Mouse (Mus musculus): ENCODE data around the gene Ear14. TPM values are rescaled to one million over a fixed set of nuclear protein-coding genes. Genes with fewer than 3 reads are reported as not detected.
A peak's percentile ranks its signal among the peaks of the same experiment; 100 is the strongest.
"Not testable (repeated sequence)": the region's sequence is repeated elsewhere in the genome, so short reads cannot be mapped to it uniquely, and the experiment has no call there.

Ear14 gene
- not detected in 2 replicates for polyA plus RNA-seq (2015; fragmentation: Nextera tagmentation; extraction: Ambion mirVana)

- no peak within 1 kb of the TSS for H3K9ac ChIP-seq (ENCODE audit: low read depth, low read length)
- 89% methylated on average over 2 of the region's 2 CpGs for WGBS
- no peak within 1 kb of the TSS for H3K4me3 ChIP-seq (ENCODE audit: low read length)
- no peak within 1 kb of the TSS for H3K27ac ChIP-seq (ENCODE audit: low read depth, low read length)
- H3K36me3 ChIP-seq (ENCODE audit: control insufficient read depth, insufficient read depth, low read length): no peaks in the 10 kb centered on the region
- no peaks in the 10 kb centered on the region for H3K9me3 ChIP-seq (ENCODE audit: control insufficient read depth, low read length)
- no peak for ATAC-seq
- H3K27me3 ChIP-seq (replicated peaks; ENCODE audit: control insufficient read depth, insufficient read depth, low read length): no peaks in the 10 kb centered on the region
- H3K4me1 ChIP-seq (ENCODE audit: control insufficient read depth, insufficient read depth, low read depth, low read length): no peaks in the 10 kb centered on the region
- no peak within 1 kb of the TSS for H3K4me2 ChIP-seq (ENCODE audit: low read length)
Measured at GRCm38 (mm10) chr14:51203115-51203514, at the start of gene Ear14. Ear14 (plus strand) TSS chr14:51203391.

- no peak overlapping the region for H3K4me3 ChIP-seq (ENCODE audit: low read length)
- no peaks in the 10 kb centered on the region for H3K9me3 ChIP-seq (ENCODE audit: control insufficient read depth, low read length)
- no peak overlapping the region for H3K9ac ChIP-seq (ENCODE audit: low read depth, low read length)
- H3K27me3 ChIP-seq (replicated peaks; ENCODE audit: control insufficient read depth, insufficient read depth, low read length): no peaks in the 10 kb centered on the region
- H3K27ac ChIP-seq (ENCODE audit: low read depth, low read length): no peak overlapping the region
- ATAC-seq: no peak
- no peak overlapping the region for H3K4me2 ChIP-seq (ENCODE audit: low read length)
- H3K36me3 ChIP-seq (ENCODE audit: control insufficient read depth, insufficient read depth, low read length): no peaks in the 10 kb centered on the region
- 80% methylated on average over 5 of the region's 5 CpGs for WGBS
- H3K4me1 ChIP-seq (ENCODE audit: control insufficient read depth, insufficient read depth, low read depth, low read length): no peaks in the 10 kb centered on the region
Measured at GRCm38 (mm10) chr14:51156056-51156735, 47.0 kb upstream of the Ear14 start.

GRCm38 (mm10) chr14:51156736-51157068, 46.5 kb upstream of the Ear14 start:
- whole genome bisulfite sequencing: 70% methylated on average over 4 of the region's 4 CpGs
- Histone ChIP-seq H3K4me2 (ENCODE audit: low read length) (no peak overlapping the region), H3K9me3 (ENCODE audit: control insufficient read depth, low read length) (no peaks in the 10 kb centered on the region), H3K9ac (ENCODE audit: low read depth, low read length) (no peak overlapping the region), H3K4me3 (ENCODE audit: low read length) (no peak overlapping the region), H3K36me3 (ENCODE audit: control insufficient read depth, insufficient read depth, low read length) (no peaks in the 10 kb centered on the region), H3K27me3 (replicated peaks; ENCODE audit: control insufficient read depth, insufficient read depth, low read length) (no peaks in the 10 kb centered on the region), H3K4me1 (ENCODE audit: control insufficient read depth, insufficient read depth, low read depth, low read length) (no peaks in the 10 kb centered on the region), H3K27ac (ENCODE audit: low read depth, low read length) (no peak overlapping the region)
- ATAC-seq: no peak

- WGBS: 92% methylated on average over 1 of the region's 1 CpGs
Measured at GRCm38 (mm10) chr14:51157072-51157471, 46.1 kb upstream of the Ear14 start.

GRCm38 (mm10) chr14:51161976-51162375, 41.2 kb upstream of the Ear14 start, which contains the start of gene Rnase2b:
Rnase2b (plus strand) TSS chr14:51162260.
- H3K9ac ChIP-seq (ENCODE audit: low read depth, low read length); H3K9me3 ChIP-seq (ENCODE audit: control insufficient read depth, low read length); H3K27me3 ChIP-seq (replicated peaks; ENCODE audit: control insufficient read depth, insufficient read depth, low read length); ATAC-seq; H3K4me1 ChIP-seq (ENCODE audit: control insufficient read depth, insufficient read depth, low read depth, low read length); H3K36me3 ChIP-seq (ENCODE audit: control insufficient read depth, insufficient read depth, low read length); H3K27ac ChIP-seq (ENCODE audit: low read depth, low read length); H3K4me2 ChIP-seq (ENCODE audit: low read length); H3K4me3 ChIP-seq (ENCODE audit: low read length): not testable (repeated sequence)
- 92% methylated on average over 3 of the region's 3 CpGs for WGBS

More at GRCm38 (mm10) chr14:51157072-51157471, 46.1 kb upstream of the Ear14 start:
- H3K36me3 ChIP-seq (ENCODE audit: control insufficient read depth, insufficient read depth, low read length): no peaks in the 10 kb centered on the region
- H3K9me3 ChIP-seq (ENCODE audit: control insufficient read depth, low read length): no peaks in the 10 kb centered on the region
- H3K4me2 ChIP-seq (ENCODE audit: low read length): no peak overlapping the region
- no peaks in the 10 kb centered on the region for H3K4me1 ChIP-seq (ENCODE audit: control insufficient read depth, insufficient read depth, low read depth, low read length)
- H3K27ac ChIP-seq (ENCODE audit: low read depth, low read length): no peak overlapping the region
- ATAC-seq: no peak
- H3K4me3 ChIP-seq (ENCODE audit: low read length): no peak overlapping the region
- no peaks in the 10 kb centered on the region for H3K27me3 ChIP-seq (replicated peaks; ENCODE audit: control insufficient read depth, insufficient read depth, low read length)
- no peak overlapping the region for H3K9ac ChIP-seq (ENCODE audit: low read depth, low read length)

GRCm38 (mm10) chr14:51163323-51163722, 39.9 kb upstream of the Ear14 start:
- 87% methylated on average over 6 of the region's 6 CpGs for WGBS
- not testable (repeated sequence) for H3K4me2 ChIP-seq (ENCODE audit: low read length); H3K27me3 ChIP-seq (replicated peaks; ENCODE audit: control insufficient read depth, insufficient read depth, low read length); H3K9ac ChIP-seq (ENCODE audit: low read depth, low read length); H3K9me3 ChIP-seq (ENCODE audit: control insufficient read depth, low read length); H3K36me3 ChIP-seq (ENCODE audit: control insufficient read depth, insufficient read depth, low read length); H3K4me1 ChIP-seq (ENCODE audit: control insufficient read depth, insufficient read depth, low read depth, low read length); H3K4me3 ChIP-seq (ENCODE audit: low read length); H3K27ac ChIP-seq (ENCODE audit: low read depth, low read length); ATAC-seq

- Histone ChIP-seq H3K36me3 (ENCODE audit: control insufficient read depth, insufficient read depth, low read length) (no peaks in the 10 kb centered on the region), H3K4me3 (ENCODE audit: low read length) (no peak overlapping the region), H3K9me3 (ENCODE audit: control insufficient read depth, low read length) (no peaks in the 10 kb centered on the region), H3K9ac (ENCODE audit: low read depth, low read length) (no peak overlapping the region), H3K27ac (ENCODE audit: low read depth, low read length) (no peak overlapping the region), H3K4me2 (ENCODE audit: low read length) (no peak overlapping the region), H3K4me1 (ENCODE audit: control insufficient read depth, insufficient read depth, low read depth, low read length) (no peaks in the 10 kb centered on the region), H3K27me3 (replicated peaks; ENCODE audit: control insufficient read depth, insufficient read depth, low read length) (no peaks in the 10 kb centered on the region)
- ATAC-seq: no peak
- WGBS: 100% methylated on average over 1 of the region's 1 CpGs
Measured at GRCm38 (mm10) chr14:51165435-51165834, 37.8 kb upstream of the Ear14 start.

- no peak overlapping the region for H3K9ac ChIP-seq (ENCODE audit: low read depth, low read length)
- no peak for ATAC-seq
- H3K4me3 ChIP-seq (ENCODE audit: low read length): no peak overlapping the region
- H3K27me3 ChIP-seq (replicated peaks; ENCODE audit: control insufficient read depth, insufficient read depth, low read length): no peaks in the 10 kb centered on the region
- no peaks in the 10 kb centered on the region for H3K36me3 ChIP-seq (ENCODE audit: control insufficient read depth, insufficient read depth, low read length)
- H3K4me1 ChIP-seq (ENCODE audit: control insufficient read depth, insufficient read depth, low read depth, low read length): no peaks in the 10 kb centered on the region
- no peaks in the 10 kb centered on the region for H3K9me3 ChIP-seq (ENCODE audit: control insufficient read depth, low read length)
- no peak overlapping the region for H3K27ac ChIP-seq (ENCODE audit: low read depth, low read length)
- H3K4me2 ChIP-seq (ENCODE audit: low read length): no peak overlapping the region
Measured at GRCm38 (mm10) chr14:51166068-51166467, 37.1 kb upstream of the Ear14 start.

- not testable (repeated sequence) for H3K36me3 ChIP-seq (ENCODE audit: control insufficient read depth, insufficient read depth, low read length); H3K27ac ChIP-seq (ENCODE audit: low read depth, low read length); H3K9ac ChIP-seq (ENCODE audit: low read depth, low read length); H3K9me3 ChIP-seq (ENCODE audit: control insufficient read depth, low read length); H3K27me3 ChIP-seq (replicated peaks; ENCODE audit: control insufficient read depth, insufficient read depth, low read length); H3K4me1 ChIP-seq (ENCODE audit: control insufficient read depth, insufficient read depth, low read depth, low read length); H3K4me2 ChIP-seq (ENCODE audit: low read length); H3K4me3 ChIP-seq (ENCODE audit: low read length)
- ATAC-seq: peak; percentile 50
- WGBS: 37% methylated on average over 9 of the region's 9 CpGs
Measured at GRCm38 (mm10) chr14:51172095-51172865, 30.9 kb upstream of the Ear14 start.

Measured in hindbrain, embryonic 16.5 days (tissue).